Mouse (Mus musculus): ENCODE measurements around the gene Nphs1. TPM values are rescaled to one million over a fixed set of nuclear protein-coding genes. Genes with fewer than 3 reads are reported as not detected.

The Nphs1 gene
- total RNA-seq (2023; ENCODE audit: inconsistent age), result not detected in 4 replicates

GRCm38 (mm10) chr7:30457629-30458330 is at the start of gene Nphs1, which contains the start of gene Kirrel2:
TSS of gene Nphs1 (plus strand) at chr7:30458315.
TSS of gene Kirrel2 (minus strand) at chr7:30457690.

GRCm38 (mm10) chr7:30413596-30413995 is 44.5 kb upstream of the Nphs1 start, which contains the start of gene Tyrobp:
TSS of gene Tyrobp (plus strand) at chr7:30413760.

GRCm38 (mm10) chr7:30419561-30420499 is 38.3 kb upstream of the Nphs1 start, which contains the start of gene Hcst:
TSS of gene Hcst (minus strand) at chr7:30419854.

GRCm38 (mm10) chr7:30421175-30421889 is 36.8 kb upstream of the Nphs1 start, which contains the start of gene Nfkbid:
TSS of gene Nfkbid (plus strand) at chr7:30421732.

GRCm38 (mm10) chr7:30444971-30445751 is 13.0 kb upstream of the Nphs1 start, which contains the start of gene Aplp1:
TSS of gene Aplp1 (minus strand) at chr7:30445535.

GRCm38 (mm10) chr7:30493401-30493931 is 35.4 kb downstream of the Nphs1 start, which contains the start of gene Prodh2:
TSS of gene Prodh2 (plus strand) at chr7:30493622.

GRCm38 (mm10) chr7:30534633-30535577 is 76.8 kb downstream of the Nphs1 start, which contains the start of gene Arhgap33:
TSS of gene Arhgap33 (minus strand) at chr7:30535060.

Other genes with a start within 250 kb of the Nphs1 start
- gene Polr2i, start 226.4 kb upstream of the Nphs1 start, total RNA-seq (2023; ENCODE audit: inconsistent age), result 33.3 to 43.1 TPM (median 37.9 TPM) in 4 replicates
- 30.3 to 41.6 TPM (median 35.2 TPM) in 4 replicates for gene Tbcb, start 226.0 kb upstream of the Nphs1 start, total RNA-seq (2023; ENCODE audit: inconsistent age)
- gene Ovol3, start 222.6 kb upstream of the Nphs1 start, total RNA-seq (2023; ENCODE audit: inconsistent age), result not detected in 4 replicates
- gene Thap8, start 178.2 kb upstream of the Nphs1 start, total RNA-seq (2023; ENCODE audit: inconsistent age), result 1.1 to 2.1 TPM (median 1.7 TPM) in 4 replicates
- 6.2 to 10.2 TPM (median 6.8 TPM) in 4 replicates for gene Wdr62, start 177.9 kb upstream of the Nphs1 start, total RNA-seq (2023; ENCODE audit: inconsistent age)
- gene Clip3, start 166.6 kb upstream of the Nphs1 start, total RNA-seq (2023; ENCODE audit: inconsistent age), result not detected in 4 replicates
- 78.4 to 86.3 TPM (median 81.5 TPM) in 4 replicates for gene Alkbh6, start 149.6 kb upstream of the Nphs1 start, total RNA-seq (2023; ENCODE audit: inconsistent age)
- 6.4 to 7.9 TPM (median 6.8 TPM) in 4 replicates for gene Syne4, start 143.5 kb upstream of the Nphs1 start, total RNA-seq (2023; ENCODE audit: inconsistent age)
- gene E130208F15Rik, start 136.6 kb upstream of the Nphs1 start, total RNA-seq (2023; ENCODE audit: inconsistent age), result 4.3 to 7.0 TPM (median 5.0 TPM) in 4 replicates
- gene Sdhaf1, start 134.4 kb upstream of the Nphs1 start, total RNA-seq (2023; ENCODE audit: inconsistent age), result 17.6 to 23.6 TPM (median 21.4 TPM) in 4 replicates
- gene Lrfn3, start 95.5 kb upstream of the Nphs1 start, total RNA-seq (2023; ENCODE audit: inconsistent age), result not detected in 4 replicates
- 70.1 to 84.0 TPM (median 75.8 TPM) in 4 replicates for gene Tyrobp, start 44.6 kb upstream of the Nphs1 start, total RNA-seq (2023; ENCODE audit: inconsistent age)
- gene Hcst, start 38.5 kb upstream of the Nphs1 start, total RNA-seq (2023; ENCODE audit: inconsistent age), result 39.7 to 48.5 TPM (median 46.1 TPM) in 4 replicates
- gene Nfkbid, start 36.6 kb upstream of the Nphs1 start, total RNA-seq (2023; ENCODE audit: inconsistent age), result 301 to 337 TPM (median 313 TPM) in 4 replicates
- not detected in 4 replicates for gene Aplp1, start 12.8 kb upstream of the Nphs1 start, total RNA-seq (2023; ENCODE audit: inconsistent age)
- gene Kirrel2, start 625 bp upstream of the Nphs1 start, total RNA-seq (2023; ENCODE audit: inconsistent age), result not detected in 4 replicates
- not detected in 4 replicates for gene Prodh2, start 35.3 kb downstream of the Nphs1 start, total RNA-seq (2023; ENCODE audit: inconsistent age)
- gene Arhgap33, start 76.7 kb downstream of the Nphs1 start, total RNA-seq (2023; ENCODE audit: inconsistent age), result 11.3 to 15.9 TPM (median 12.8 TPM) in 4 replicates
- gene Hspb6, start 93.9 kb downstream of the Nphs1 start, total RNA-seq (2023; ENCODE audit: inconsistent age), result 1.6 to 3.7 TPM (median 2.0 TPM) in 4 replicates
- 11.8 to 20.0 TPM (median 14.2 TPM) in 4 replicates for gene Proser3, start 94.0 kb downstream of the Nphs1 start, total RNA-seq (2023; ENCODE audit: inconsistent age)
- 38.2 to 49.8 TPM (median 44.0 TPM) in 4 replicates for gene Lin37, start 101.5 kb downstream of the Nphs1 start, total RNA-seq (2023; ENCODE audit: inconsistent age)
- 98.1 to 127 TPM (median 108 TPM) in 4 replicates for gene U2af1l4, start 105.0 kb downstream of the Nphs1 start, total RNA-seq (2023; ENCODE audit: inconsistent age)
- gene Gm49396, start 105.0 kb downstream of the Nphs1 start, total RNA-seq (2023; ENCODE audit: inconsistent age), result 9.7 to 14.5 TPM (median 10.9 TPM) in 4 replicates
- 130 to 155 TPM (median 145 TPM) in 4 replicates for gene Psenen, start 105.3 kb downstream of the Nphs1 start, total RNA-seq (2023; ENCODE audit: inconsistent age)
- gene Igflr1, start 107.1 kb downstream of the Nphs1 start, total RNA-seq (2023; ENCODE audit: inconsistent age), result 7.7 to 12.0 TPM (median 8.8 TPM) in 4 replicates
- 95.8 to 120 TPM (median 111 TPM) in 4 replicates for gene Kmt2b, start 130.4 kb downstream of the Nphs1 start, total RNA-seq (2023; ENCODE audit: inconsistent age)
- 1.0 to 1.6 TPM (median 1.2 TPM) in 4 replicates for gene Zbtb32, start 140.6 kb downstream of the Nphs1 start, total RNA-seq (2023; ENCODE audit: inconsistent age)
- 0.48 to 0.71 TPM (median 0.48 TPM) in 3 of 4 replicates, not detected in the other for gene Upk1a, start 154.5 kb downstream of the Nphs1 start, total RNA-seq (2023; ENCODE audit: inconsistent age)
- 203 to 268 TPM (median 215 TPM) in 4 replicates for gene Cox6b1, start 167.8 kb downstream of the Nphs1 start, total RNA-seq (2023; ENCODE audit: inconsistent age)
- gene Etv2, start 177.5 kb downstream of the Nphs1 start, total RNA-seq (2023; ENCODE audit: inconsistent age), result not detected in 4 replicates
- gene Rbm42, start 192.0 kb downstream of the Nphs1 start, total RNA-seq (2023; ENCODE audit: inconsistent age), result 91.1 to 103 TPM (median 95.7 TPM) in 4 replicates
- gene Haus5, start 206.7 kb downstream of the Nphs1 start, total RNA-seq (2023; ENCODE audit: inconsistent age), result 54.9 to 62.9 TPM (median 59.7 TPM) in 4 replicates
- not detected in 4 replicates for gene Pmis2, start 213.3 kb downstream of the Nphs1 start, total RNA-seq (2023; ENCODE audit: inconsistent age)
- not detected in 4 replicates for gene 2200002J24Rik, start 240.6 kb downstream of the Nphs1 start, total RNA-seq (2023; ENCODE audit: inconsistent age)